Mouse (Mus musculus): ENCODE measurements around the gene Mbd3.
"Not testable (repeated sequence)": the region's sequence is repeated elsewhere in the genome, so short reads cannot be mapped to it uniquely, and the experiment has no call there.

Gene Mbd3

GRCm38 (mm10) chr10:80367954-80368353 lies 31.4 kb downstream of the Mbd3 start:
- DNase-seq: no peak

GRCm38 (mm10) chr10:80365736-80366135 lies 33.6 kb downstream of the Mbd3 start:
- no peak for DNase-seq

- no peak for DNase-seq
These were observed 35.6 kb downstream of the Mbd3 start for GRCm38 (mm10) chr10:80363734-80364133.

GRCm38 (mm10) chr10:80357994-80358639 lies 41.2 kb downstream of the Mbd3 start:
- DNase-seq: peak; percentile 65

GRCm38 (mm10) chr10:80357336-80357735 lies 42.0 kb downstream of the Mbd3 start:
- DNase-seq: no peak

GRCm38 (mm10) chr10:80356737-80357136 lies 42.6 kb downstream of the Mbd3 start:
- no peak for DNase-seq

- no peak for DNase-seq
These were observed 43.2 kb downstream of the Mbd3 start, which contains the start of gene Plk5 for GRCm38 (mm10) chr10:80356001-80356682. TSS of gene Plk5 (plus strand) at chr10:80356459.

GRCm38 (mm10) chr10:80355431-80355830 lies 43.9 kb downstream of the Mbd3 start:
- DNase-seq: no peak

GRCm38 (mm10) chr10:80352727-80353126 lies 46.6 kb downstream of the Mbd3 start:
- DNase-seq: no peak

- DNase-seq: peak; percentile 62
These were observed 47.5 kb downstream of the Mbd3 start for GRCm38 (mm10) chr10:80351896-80352295.

GRCm38 (mm10) chr10:80350292-80350691 lies 49.1 kb downstream of the Mbd3 start:
- peak; percentile 94 for DNase-seq

GRCm38 (mm10) chr10:80348981-80349380 lies 50.4 kb downstream of the Mbd3 start:
- DNase-seq: peak; percentile 50

- peak; percentile 70 for DNase-seq
These were observed 51.0 kb downstream of the Mbd3 start, which contains the start of gene Adamtsl5 for GRCm38 (mm10) chr10:80348244-80348781. TSS of gene Adamtsl5 (minus strand) at chr10:80348412.

- no peak for DNase-seq
These were observed 51.8 kb downstream of the Mbd3 start for GRCm38 (mm10) chr10:80347514-80347967.

GRCm38 (mm10) chr10:80345929-80346328 lies 53.4 kb downstream of the Mbd3 start:
- not testable (repeated sequence) for DNase-seq

GRCm38 (mm10) chr10:80345122-80345521 lies 54.2 kb downstream of the Mbd3 start:
- DNase-seq: peak; percentile 50

- DNase-seq: no peak
These were observed 55.2 kb downstream of the Mbd3 start for GRCm38 (mm10) chr10:80344131-80344661.

- DNase-seq: no peak
These were observed 55.9 kb downstream of the Mbd3 start for GRCm38 (mm10) chr10:80343425-80343895.

- DNase-seq: peak; percentile 78
These were observed 56.5 kb downstream of the Mbd3 start for GRCm38 (mm10) chr10:80342749-80343424.

Measured in kidney, postnatal 10 days (tissue).